Mouse (Mus musculus) midbrain, embryonic 14.5 days (tissue): ENCODE results near the gene Cbs. TPM values are rescaled to one million over a fixed set of nuclear protein-coding genes. Genes with fewer than 3 reads are reported as not detected.
A peak's percentile ranks its signal among the peaks of the same experiment; 100 is the strongest.

Source experiments
- ATAC-seq: fragments of 200-750 bp; cut with Nextera tagmentation; 2 replicates; pipeline ENCODE4 v1.8.0; 2017; ENCODE audit warnings: moderate number of reproducible peaks, moderate library complexity; ENCODE audit not compliant: low FRiP score, low TSS enrichment
- DNase-seq: peaks from one replicate; pipeline ENCODE4 v3.0.0-alpha.2; 2015
- H3K27ac ChIP-seq: fragments of 300-500 bp; sonication (generic); replicated peaks from 2 replicates; pipeline ENCODE4 v1.5.1; 2014; ENCODE audit warnings: mild to moderate bottlenecking, low read depth, low read length, moderate library complexity
- H3K27me3 ChIP-seq: fragments of 300-500 bp; sonication (generic); 2 replicates; pipeline ENCODE4 v1.6.1; 2014; ENCODE audit warnings: low read length, control low read depth, mixed read lengths; ENCODE audit not compliant: control insufficient read depth, insufficient read depth
- H3K36me3 ChIP-seq: fragments of 300-500 bp; sonication (generic); 2 replicates; pipeline ENCODE4 v1.6.1; 2014; ENCODE audit warnings: low read length, control low read depth; ENCODE audit not compliant: control insufficient read depth, insufficient read depth
- H3K4me1 ChIP-seq: fragments of 300-500 bp; sonication (generic); 2 replicates; pipeline ENCODE4 v1.6.1; 2014; ENCODE audit warnings: mild to moderate bottlenecking, antibody characterized with exemption, low read length, control low read depth; ENCODE audit not compliant: control insufficient read depth, insufficient read depth
- H3K4me2 ChIP-seq: fragments of 300-500 bp; sonication (generic); 2 replicates; pipeline ENCODE4 v1.6.1; 2014; ENCODE audit warnings: mild to moderate bottlenecking, low read length, moderate library complexity
- H3K4me3 ChIP-seq: fragments of 300-500 bp; sonication (generic); replicated peaks from 2 replicates; pipeline ENCODE4 v1.5.1; 2014; ENCODE audit warnings: low read depth, low read length
- H3K9ac ChIP-seq: fragments of 300-500 bp; sonication (generic); replicated peaks from 2 replicates; pipeline ENCODE4 v1.6.1; 2014; ENCODE audit warnings: mild to moderate bottlenecking, low read length, moderate library complexity
- H3K9me3 ChIP-seq: fragments of 300-500 bp; sonication (generic); 2 replicates; pipeline ENCODE4 v1.6.1; 2016; ENCODE audit warnings: low read length, control low read depth, mixed read lengths; ENCODE audit not compliant: control insufficient read depth
- WGBS: fragments of 180-500 bp; shearing (Covaris S2); extraction: QIAGEN DNeasy Blood & Tissue Kit; methylation state at CpG from one replicate; pipeline ENCODE4 v1.1.7; 2014; 5-methylcytosine and 5-hydroxymethylcytosine counted together
- polyA plus RNA-seq: library from polyadenylated mRNA; unstranded; fragments of >200 nt; fragmentation: Nextera tagmentation; extraction: Ambion mirVana; gene quantifications from 2 replicates; pipeline ENCODE4 v1.2.1, GENCODE M21; 2014

Cbs gene
- polyA plus RNA-seq = 4.9 and 5.5 TPM in 2 replicates

GRCm38 (mm10) chr17:31636942-31637811 lies at the start of gene Cbs:
TSS of gene Cbs (minus strand) at chr17:31637238.
- H3K9ac ChIP-seq = peak within 1 kb of the TSS; percentile 46
- peak within 1 kb of the TSS; percentile 46 for H3K4me3 ChIP-seq
- DNase-seq (peak; percentile 76), ATAC-seq (peak; percentile 84)
- H3K27ac ChIP-seq = peak within 1 kb of the TSS; percentile 42; the same call in 1 of the 2 replicates
- H3K36me3 ChIP-seq = no peaks in the 10 kb centered on the region
- WGBS = 2% methylated on average over 60 of the region's 61 CpGs
- H3K27me3 ChIP-seq = peaks cover 26% of the 10 kb centered on the region
- H3K4me1 ChIP-seq = peaks cover 13% of the 10 kb centered on the region
- no peaks in the 10 kb centered on the region for H3K9me3 ChIP-seq
- H3K4me2 ChIP-seq = peak within 1 kb of the TSS; percentile 91

- no peak overlapping the region for H3K9ac ChIP-seq
- WGBS = 47% methylated on average over 3 of the region's 3 CpGs
- no peak for ATAC-seq
- peaks cover 6% of the 10 kb centered on the region for H3K4me1 ChIP-seq
- peak; percentile 26 for DNase-seq
- no peak overlapping the region for H3K4me2 ChIP-seq
- H3K27me3 ChIP-seq = no peaks in the 10 kb centered on the region
- no peaks in the 10 kb centered on the region for H3K36me3 ChIP-seq
- H3K4me3 ChIP-seq = no peak overlapping the region
- H3K9me3 ChIP-seq = no peaks in the 10 kb centered on the region
- 0 out of 2 replicates have a peak overlapping the region, but pooled peaks have one; percentile 21 for H3K27ac ChIP-seq
Measured at GRCm38 (mm10) chr17:31686225-31686564, 49.2 kb upstream of the Cbs start.

- H3K27me3 ChIP-seq = no peaks in the 10 kb centered on the region
- H3K4me1 ChIP-seq = peaks cover 6% of the 10 kb centered on the region
- ATAC-seq (peak; percentile 79), DNase-seq (peak; percentile 95)
- WGBS = 18% methylated on average over 17 of the region's 17 CpGs
- H3K9ac ChIP-seq = no peak overlapping the region; the same call in 1 of the 2 replicates
- H3K36me3 ChIP-seq = no peaks in the 10 kb centered on the region
- H3K27ac ChIP-seq = 0 out of 2 replicates have a peak overlapping the region, but pooled peaks have one; percentile 21
- no peaks in the 10 kb centered on the region for H3K9me3 ChIP-seq
- 0 out of 2 replicates have a peak overlapping the region, but pooled peaks have one; percentile 28 for H3K4me2 ChIP-seq
- H3K4me3 ChIP-seq = no peak overlapping the region
Measured at GRCm38 (mm10) chr17:31685514-31686224, 48.6 kb upstream of the Cbs start.

- no peaks in the 10 kb centered on the region for H3K27me3 ChIP-seq
- no peak for ATAC-seq
Measured at GRCm38 (mm10) chr17:31680450-31680849, 43.4 kb upstream of the Cbs start.

GRCm38 (mm10) chr17:31677507-31677906 lies 40.5 kb upstream of the Cbs start, which contains the start of gene Cryaa:
TSS of gene Cryaa (plus strand) at chr17:31677807.
- DNase-seq (no peak), ATAC-seq (no peak)
- Histone ChIP-seq H3K27ac (no peak within 1 kb of the TSS), H3K27me3 (no peaks in the 10 kb centered on the region), H3K4me2 (no peak within 1 kb of the TSS), H3K9me3 (no peaks in the 10 kb centered on the region), H3K4me3 (no peak within 1 kb of the TSS), H3K36me3 (no peaks in the 10 kb centered on the region), H3K9ac (no peak within 1 kb of the TSS), H3K4me1 (no peaks in the 10 kb centered on the region)
- WGBS = 78% methylated on average over 8 of the region's 8 CpGs

More at GRCm38 (mm10) chr17:31680450-31680849, 43.4 kb upstream of the Cbs start:
- no peaks in the 10 kb centered on the region for H3K4me1 ChIP-seq
- H3K4me2 ChIP-seq = no peak overlapping the region
- no peak overlapping the region for H3K27ac ChIP-seq
- 86% methylated on average over 2 of the region's 2 CpGs for WGBS
- no peaks in the 10 kb centered on the region for H3K36me3 ChIP-seq
- DNase-seq = no peak
- no peaks in the 10 kb centered on the region for H3K9me3 ChIP-seq
- no peak overlapping the region for H3K9ac ChIP-seq
- H3K4me3 ChIP-seq = no peak overlapping the region

GRCm38 (mm10) chr17:31674426-31674825 lies 37.4 kb upstream of the Cbs start:
- H3K4me3 ChIP-seq = no peak overlapping the region
- H3K4me1 ChIP-seq = 0 out of 2 replicates have a peak, but pooled peaks cover 3% of the 10 kb centered on the region
- DNase-seq = no peak
- ATAC-seq = no peak
- H3K27me3 ChIP-seq = no peaks in the 10 kb centered on the region
- H3K36me3 ChIP-seq = no peaks in the 10 kb centered on the region
- WGBS = 75% methylated on average over 1 of the region's 1 CpGs
- no peaks in the 10 kb centered on the region for H3K9me3 ChIP-seq
- H3K4me2 ChIP-seq = no peak overlapping the region
- H3K9ac ChIP-seq = no peak overlapping the region
- H3K27ac ChIP-seq = no peak overlapping the region

GRCm38 (mm10) chr17:31672279-31672678 lies 35.2 kb upstream of the Cbs start:
- Histone ChIP-seq H3K27ac (no peak overlapping the region), H3K4me1 (0 out of 2 replicates have a peak, but pooled peaks cover 3% of the 10 kb centered on the region), H3K4me3 (no peak overlapping the region), H3K27me3 (no peaks in the 10 kb centered on the region), H3K4me2 (no peak overlapping the region), H3K9me3 (no peaks in the 10 kb centered on the region), H3K36me3 (no peaks in the 10 kb centered on the region), H3K9ac (no peak overlapping the region)
- ATAC-seq = no peak
- WGBS = 86% methylated on average over 12 of the region's 12 CpGs
- DNase-seq = no peak

GRCm38 (mm10) chr17:31671698-31672097 lies 34.7 kb upstream of the Cbs start:
- Histone ChIP-seq H3K4me3 (no peak overlapping the region), H3K27ac (no peak overlapping the region), H3K9ac (no peak overlapping the region), H3K4me2 (no peak overlapping the region), H3K9me3 (no peaks in the 10 kb centered on the region), H3K36me3 (no peaks in the 10 kb centered on the region), H3K4me1 (0 out of 2 replicates have a peak, but pooled peaks cover 3% of the 10 kb centered on the region), H3K27me3 (no peaks in the 10 kb centered on the region)
- ATAC-seq (no peak), DNase-seq (no peak)
- WGBS = 65% methylated on average over 8 of the region's 8 CpGs
